Comparison of ENCODE assay signal across 20 mouse cellular contexts in genomic region chr1:159745311-159745710, GRCm38 (mm10).
DNase-seq lines count a peak whose midpoint lies in the region; ATAC-seq and TF ChIP-seq lines count a peak whose summit lies in the region.
"Had no signal": no experiment of that assay in that cellular context is flagged by ENCODE, and none has a peak within 500 bp of the region (broad histone marks: within the 10 kb centered on the region; RNA-seq: fewer than 3 reads in every experiment).

No protein-coding gene starts in this region.

- no peak overlapping the region for H3K4me2 ChIP-seq in lung, embryonic 14.5 days
- H3K4me2 ChIP-seq: embryonic facial prominence, embryonic 12.5 days; forebrain, embryonic 12.5 days; heart, embryonic 12.5 days; hindbrain, embryonic 15.5 days had no signal

- no peaks in the 10 kb centered on the region for H3K36me3 ChIP-seq in lung, embryonic 14.5 days (ENCODE audit: insufficient read depth)
- H3K36me3 ChIP-seq: embryonic facial prominence, embryonic 12.5 days; forebrain, embryonic 12.5 days; heart, embryonic 12.5 days; hindbrain, embryonic 15.5 days had no signal

- no peaks in the 10 kb centered on the region for H3K4me1 ChIP-seq in lung, embryonic 14.5 days (ENCODE audit: insufficient read depth)
- H3K4me1 ChIP-seq: embryonic facial prominence, embryonic 12.5 days; heart, embryonic 12.5 days had no signal

- H3K27me3 ChIP-seq in lung, embryonic 14.5 days (ENCODE audit: insufficient read depth, low read length) = no peaks in the 10 kb centered on the region
- H3K27me3 ChIP-seq: embryonic facial prominence, embryonic 12.5 days; forebrain, embryonic 12.5 days; heart, embryonic 12.5 days; hindbrain, embryonic 15.5 days had no signal

- peak; percentile 7 for DNase-seq in kidney, postnatal 14 days
- DNase-seq in kidney, adult 11 months = no peak
- DNase-seq in lung, embryonic 14.5 days = peak; percentile 67
- DNase-seq in lung, postnatal 36 days = no peak
- peak; percentile 68 for DNase-seq in NIH3T3 (ENCODE audit: low read depth)
- DNase-seq in gastrocnemius, adult 8-10 months (ENCODE audit: low spot score in 2 of 2) = no peak
- DNase-seq: adrenal gland, adult 8-10 months; adrenal gland, postnatal 36 days; B cell, adult 2 months; cerebellum, adult 2 months; cerebellum, postnatal 14 days; embryo, embryonic 11 days; gastrocnemius, postnatal 14 days; heart, postnatal 36 days had no signal

- H3K4me3 ChIP-seq in lung, embryonic 14.5 days (ENCODE audit: low read depth, low read length) = no peak overlapping the region
- H3K4me3 ChIP-seq: embryonic facial prominence, embryonic 12.5 days; forebrain, embryonic 12.5 days; heart, embryonic 12.5 days; hindbrain, embryonic 15.5 days had no signal

- no peak overlapping the region for H3K9ac ChIP-seq in lung, embryonic 14.5 days
- H3K9ac ChIP-seq: embryonic facial prominence, embryonic 12.5 days; forebrain, embryonic 12.5 days; heart, embryonic 12.5 days; hindbrain, embryonic 15.5 days had no signal

- H3K9me3 ChIP-seq in lung, embryonic 14.5 days (ENCODE audit: low read depth, low read length) = no peaks in the 10 kb centered on the region
- H3K9me3 ChIP-seq: embryonic facial prominence, embryonic 12.5 days; forebrain, embryonic 12.5 days; heart, embryonic 12.5 days; hindbrain, embryonic 15.5 days had no signal

- WGBS in lung, embryonic 14.5 days = 43% methylated on average over 2 of the region's 2 CpGs

- H3K27ac ChIP-seq in lung, embryonic 14.5 days (ENCODE audit: low read depth) = no peak overlapping the region
- H3K27ac ChIP-seq: embryonic facial prominence, embryonic 12.5 days; forebrain, embryonic 12.5 days; hindbrain, embryonic 15.5 days had no signal

- TF ChIP-seq CTCF in lung, embryonic 14.5 days (IDR thresholded peaks at IDR 0.05; ENCODE audit: low read depth) = no peak

- ATAC-seq in lung, embryonic 14.5 days (ENCODE audit: insufficient read depth) = no peak; the same call in 1 of the 2 replicates
- ATAC-seq: CD4-positive, CD25-positive, alpha-beta regulatory T cell, adult 4 months; forebrain, embryonic 16.5 days had no signal

Comparison
In these comparisons a context has a peak if more than half of its experiments do, and no peak if none do; other contexts are left out.
1. DNase-seq: peak in kidney, postnatal 14 days (single experiment), lung, embryonic 14.5 days (single experiment) and NIH3T3 (single experiment); none in kidney, adult 11 months (single experiment), lung, postnatal 36 days (single experiment) and gastrocnemius, adult 8-10 months (0 of 2).